Mouse (Mus musculus) skeletal muscle tissue, adult 2 months (tissue): ENCODE data around the gene Slc44a2.
"Not testable (repeated sequence)": the region's sequence is repeated elsewhere in the genome, so short reads cannot be mapped to it uniquely, and the experiment has no call there.

Source experiments
- DNase-seq: peaks from one replicate; pipeline ENCODE4 v3.0.0-alpha.2; 2012; ENCODE audit warnings: low read depth, low spot score

Gene Slc44a2

GRCm38 (mm10) chr9:21320619-21321512, at the start of gene Slc44a2:
Slc44a2 (plus strand) TSS chr9:21320698.
- DNase-seq, result peak; percentile 57

GRCm38 (mm10) chr9:21272391-21272790, 48.1 kb upstream of the Slc44a2 start:
- DNase-seq, result no peak

- no peak for DNase-seq
Measured at GRCm38 (mm10) chr9:21273094-21273493, 47.4 kb upstream of the Slc44a2 start.

- DNase-seq, result no peak
Measured at GRCm38 (mm10) chr9:21273520-21274228, 46.8 kb upstream of the Slc44a2 start.

DNA sequence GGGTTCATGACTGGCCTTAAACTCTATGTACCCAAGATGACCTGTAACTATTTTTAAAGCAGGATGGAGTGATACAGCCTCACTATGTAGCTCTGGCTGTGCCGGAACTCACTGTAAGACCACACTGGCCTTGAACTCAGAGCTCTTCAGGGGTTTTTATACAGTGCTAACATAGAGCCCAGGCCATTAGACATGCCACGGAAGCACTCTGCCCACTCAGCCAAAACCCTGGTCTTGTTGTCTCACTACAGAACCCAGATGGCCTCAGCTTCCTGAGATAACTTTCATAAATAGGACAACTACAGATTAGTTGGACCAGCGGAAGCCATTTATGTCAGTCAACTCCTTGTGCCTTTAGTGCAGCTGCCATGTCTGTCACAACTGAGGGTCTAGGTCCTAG, 46.2 kb upstream of the Slc44a2 start:
- no peak for DNase-seq

DNA sequence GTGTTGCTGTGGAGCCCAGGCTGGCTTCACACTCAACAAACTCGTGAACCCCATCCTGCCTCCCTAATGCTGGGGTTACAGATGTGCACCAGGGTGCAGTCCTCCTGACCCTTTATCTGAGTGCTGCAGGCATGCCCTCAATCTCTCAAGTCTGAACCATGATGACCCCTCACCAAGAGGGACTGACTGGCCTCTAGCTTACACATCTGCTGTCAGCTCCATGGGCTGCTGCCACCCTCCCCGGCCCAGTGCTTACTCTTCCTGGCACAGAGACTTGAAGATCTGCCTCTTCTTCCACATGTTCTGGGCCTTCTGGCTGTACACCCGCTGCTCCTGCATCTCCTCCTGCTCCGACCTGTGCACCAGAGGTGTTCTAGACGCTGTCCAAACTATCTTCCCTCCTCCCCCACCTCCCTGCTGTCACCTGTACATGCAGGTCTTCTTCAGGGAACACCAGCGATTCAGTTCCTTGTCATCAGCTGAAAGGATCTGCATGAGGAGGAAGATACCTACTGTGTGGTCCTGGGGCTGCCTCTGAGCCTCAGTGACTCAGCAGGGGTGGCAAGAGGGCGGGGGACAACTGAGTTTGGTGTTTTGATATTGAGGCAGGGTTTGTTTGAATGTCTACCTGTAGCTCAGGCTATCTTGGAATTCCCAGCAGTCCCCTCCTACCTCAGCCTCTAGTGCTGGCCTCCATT, 45.3 kb upstream of the Slc44a2 start:
- DNase-seq, result no peak

- no peak for DNase-seq
Measured at GRCm38 (mm10) chr9:21275727-21276126, 44.8 kb upstream of the Slc44a2 start.

- no peak for DNase-seq
Measured at GRCm38 (mm10) chr9:21276307-21276706, 44.2 kb upstream of the Slc44a2 start.

- DNase-seq, result no peak
Measured at GRCm38 (mm10) chr9:21277776-21278175, 42.7 kb upstream of the Slc44a2 start.

DNA sequence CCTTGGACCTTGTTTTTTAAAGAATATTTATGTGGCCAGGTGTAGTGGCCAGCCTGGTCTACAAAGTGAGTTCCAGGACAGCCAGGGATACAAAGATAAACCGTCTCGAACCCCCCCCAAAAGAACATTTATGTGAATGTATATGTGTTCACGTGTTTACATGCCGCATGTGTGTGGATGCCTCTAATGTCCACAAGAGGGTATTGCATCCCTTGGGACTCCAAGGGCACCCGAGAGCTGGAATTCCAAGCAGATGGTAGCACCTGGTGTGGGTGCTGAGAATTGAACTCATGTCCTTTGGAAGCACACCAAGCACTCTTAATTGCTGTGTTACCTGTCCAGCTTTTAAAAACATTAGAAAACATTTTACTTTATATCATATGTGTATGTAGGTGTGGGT, 36.9 kb upstream of the Slc44a2 start:
- DNase-seq, result no peak

DNA sequence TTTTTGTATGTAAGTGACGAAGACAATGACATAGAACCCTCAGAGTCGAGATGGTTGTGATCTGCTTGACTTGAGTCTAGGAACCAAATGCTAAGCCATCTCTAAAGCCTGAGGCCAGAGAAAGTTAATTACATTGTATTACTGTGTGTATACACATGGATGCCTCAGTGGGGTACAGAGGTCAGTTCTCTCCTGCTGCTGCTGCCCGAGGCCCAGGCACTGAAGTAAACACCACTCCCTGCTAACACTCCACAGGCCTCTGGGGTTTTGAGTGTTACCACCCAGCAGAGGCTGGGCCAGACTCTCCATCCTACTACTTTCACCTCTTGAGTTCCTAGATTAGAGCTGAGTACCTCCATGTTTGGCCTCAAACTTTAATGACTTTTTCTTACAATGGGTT, 36.5 kb upstream of the Slc44a2 start:
- DNase-seq, result no peak

DNA sequence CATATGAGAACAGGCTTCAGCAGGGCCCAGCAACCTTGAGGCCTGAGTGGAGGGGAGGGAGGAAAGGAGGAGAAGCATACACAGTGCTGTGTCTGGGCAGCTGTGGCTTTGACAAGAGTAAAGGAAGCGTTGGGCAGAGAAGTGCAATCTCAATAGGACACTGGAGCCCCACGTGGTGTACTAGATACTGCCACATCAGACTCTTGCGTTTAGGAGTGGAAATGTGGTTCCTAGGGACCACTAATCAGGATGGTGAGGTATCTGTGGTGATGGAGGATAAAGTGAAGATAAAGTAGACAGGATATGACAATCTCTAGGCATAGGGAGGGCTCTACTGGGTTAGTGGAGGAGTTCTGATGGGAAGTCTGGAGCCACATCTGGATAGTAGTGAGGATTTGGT, 33.7 kb upstream of the Slc44a2 start:
- no peak for DNase-seq

- DNase-seq, result peak; percentile 98
Measured at GRCm38 (mm10) chr9:21287571-21288402, 32.7 kb upstream of the Slc44a2 start, which contains the start of gene Kri1. Kri1 (minus strand) TSS chr9:21287969.

- DNase-seq, result no peak
Measured at GRCm38 (mm10) chr9:21288404-21289336, 31.8 kb upstream of the Slc44a2 start.

- DNase-seq, result no peak
Measured at GRCm38 (mm10) chr9:21289337-21289671, 31.2 kb upstream of the Slc44a2 start.

- DNase-seq, result no peak
Measured at GRCm38 (mm10) chr9:21290589-21290988, 29.9 kb upstream of the Slc44a2 start.

- peak; percentile 100 for DNase-seq
Measured at GRCm38 (mm10) chr9:21291022-21291787, 29.3 kb upstream of the Slc44a2 start, which contains the start of gene Cdkn2d. Cdkn2d (minus strand) TSS chr9:21291407.

GRCm38 (mm10) chr9:21291868-21292267, 28.6 kb upstream of the Slc44a2 start:
- DNase-seq, result not testable (repeated sequence)

GRCm38 (mm10) chr9:21292271-21292670, 28.2 kb upstream of the Slc44a2 start:
- no peak for DNase-seq
